Mouse (Mus musculus): Measurements from ENCODE around the gene Nt5c3b.

Nt5c3b gene

GRCm38 (mm10) chr11:100399320-100399719, 42.3 kb downstream of the Nt5c3b start:
- no peak for DNase-seq (ENCODE audit: low spot score)

- no peak for DNase-seq (ENCODE audit: low spot score)
These were observed 43.1 kb downstream of the Nt5c3b start for GRCm38 (mm10) chr11:100398517-100398916.

- DNase-seq (ENCODE audit: low spot score): peak; percentile 100
These were observed 43.8 kb downstream of the Nt5c3b start, which contains the start of gene Jup for GRCm38 (mm10) chr11:100397600-100398389. TSS of gene Jup (minus strand) at chr11:100397763.

GRCm38 (mm10) chr11:100396886-100397599, 44.6 kb downstream of the Nt5c3b start:
- no peak for DNase-seq (ENCODE audit: low spot score)

- no peak for DNase-seq (ENCODE audit: low spot score)
These were observed 45.6 kb downstream of the Nt5c3b start for GRCm38 (mm10) chr11:100395861-100396631.

GRCm38 (mm10) chr11:100395200-100395599, 46.4 kb downstream of the Nt5c3b start:
- DNase-seq (ENCODE audit: low spot score): no peak

GRCm38 (mm10) chr11:100394353-100395074, 47.1 kb downstream of the Nt5c3b start:
- no peak for DNase-seq (ENCODE audit: low spot score)

- no peak for DNase-seq (ENCODE audit: low spot score)
These were observed 47.9 kb downstream of the Nt5c3b start for GRCm38 (mm10) chr11:100393733-100394132.

- DNase-seq (ENCODE audit: low spot score): no peak
These were observed 48.6 kb downstream of the Nt5c3b start for GRCm38 (mm10) chr11:100392958-100393357.

GRCm38 (mm10) chr11:100391884-100392345, 49.7 kb downstream of the Nt5c3b start:
- DNase-seq (ENCODE audit: low spot score): no peak

GRCm38 (mm10) chr11:100391081-100391883, 50.3 kb downstream of the Nt5c3b start:
- DNase-seq (ENCODE audit: low spot score): no peak

GRCm38 (mm10) chr11:100389931-100390445, 51.6 kb downstream of the Nt5c3b start:
- no peak for DNase-seq (ENCODE audit: low spot score)

GRCm38 (mm10) chr11:100388588-100388987, 53.0 kb downstream of the Nt5c3b start:
- DNase-seq (ENCODE audit: low spot score): no peak

- no peak for DNase-seq (ENCODE audit: low spot score)
These were observed 53.8 kb downstream of the Nt5c3b start for GRCm38 (mm10) chr11:100387589-100388375.

GRCm38 (mm10) chr11:100387111-100387510, 54.5 kb downstream of the Nt5c3b start:
- no peak for DNase-seq (ENCODE audit: low spot score)

GRCm38 (mm10) chr11:100386586-100386985, 55.0 kb downstream of the Nt5c3b start:
- DNase-seq (ENCODE audit: low spot score): no peak

GRCm38 (mm10) chr11:100385016-100385415, 56.6 kb downstream of the Nt5c3b start:
- no peak for DNase-seq (ENCODE audit: low spot score)

- no peak for DNase-seq (ENCODE audit: low spot score)
These were observed 58.9 kb downstream of the Nt5c3b start for GRCm38 (mm10) chr11:100382682-100383081.

- DNase-seq (ENCODE audit: low spot score): no peak
These were observed 62.3 kb downstream of the Nt5c3b start for GRCm38 (mm10) chr11:100379311-100379710.

- no peak for DNase-seq (ENCODE audit: low spot score)
These were observed 63.2 kb downstream of the Nt5c3b start for GRCm38 (mm10) chr11:100378446-100378845.
